Mouse (Mus musculus): ENCODE measurements around the gene Trub1.

Trub1 gene

GRCm38 (mm10) chr19:57452492-57453217 lies at the start of gene Trub1:
TSS of gene Trub1 (plus strand) at chr19:57452912.
- in situ Hi-C loops (cut with MboI; ENCODE audit: unreplicated experiment in 2 of 2), result loop anchor here (5.0 to 10.0 kb wide), 2 partner anchors 40 to 288 kb away; no protein-coding TSS in a partner anchor

GRCm38 (mm10) chr19:57403700-57404501 lies 48.8 kb upstream of the Trub1 start:
- in situ Hi-C loops (cut with MboI; ENCODE audit: unreplicated experiment in 2 of 2), result loop anchor here in 1 of 2 experiments (5.0 kb wide), 1 partner anchor 238 kb away; no protein-coding TSS in a partner anchor

- in situ Hi-C loops (cut with MboI; ENCODE audit: unreplicated experiment in 2 of 2), result loop anchor here in 1 of 2 experiments (5.0 kb wide), 1 partner anchor 238 kb away; no protein-coding TSS in a partner anchor
These were observed 48.2 kb upstream of the Trub1 start for GRCm38 (mm10) chr19:57404502-57404848.

GRCm38 (mm10) chr19:57407947-57408346 lies 44.8 kb upstream of the Trub1 start:
- in situ Hi-C loops (cut with MboI; ENCODE audit: unreplicated experiment in 2 of 2), result loop anchor here in 1 of 2 experiments (5.0 kb wide), 1 partner anchor 234 kb away; no protein-coding TSS in a partner anchor

DNA sequence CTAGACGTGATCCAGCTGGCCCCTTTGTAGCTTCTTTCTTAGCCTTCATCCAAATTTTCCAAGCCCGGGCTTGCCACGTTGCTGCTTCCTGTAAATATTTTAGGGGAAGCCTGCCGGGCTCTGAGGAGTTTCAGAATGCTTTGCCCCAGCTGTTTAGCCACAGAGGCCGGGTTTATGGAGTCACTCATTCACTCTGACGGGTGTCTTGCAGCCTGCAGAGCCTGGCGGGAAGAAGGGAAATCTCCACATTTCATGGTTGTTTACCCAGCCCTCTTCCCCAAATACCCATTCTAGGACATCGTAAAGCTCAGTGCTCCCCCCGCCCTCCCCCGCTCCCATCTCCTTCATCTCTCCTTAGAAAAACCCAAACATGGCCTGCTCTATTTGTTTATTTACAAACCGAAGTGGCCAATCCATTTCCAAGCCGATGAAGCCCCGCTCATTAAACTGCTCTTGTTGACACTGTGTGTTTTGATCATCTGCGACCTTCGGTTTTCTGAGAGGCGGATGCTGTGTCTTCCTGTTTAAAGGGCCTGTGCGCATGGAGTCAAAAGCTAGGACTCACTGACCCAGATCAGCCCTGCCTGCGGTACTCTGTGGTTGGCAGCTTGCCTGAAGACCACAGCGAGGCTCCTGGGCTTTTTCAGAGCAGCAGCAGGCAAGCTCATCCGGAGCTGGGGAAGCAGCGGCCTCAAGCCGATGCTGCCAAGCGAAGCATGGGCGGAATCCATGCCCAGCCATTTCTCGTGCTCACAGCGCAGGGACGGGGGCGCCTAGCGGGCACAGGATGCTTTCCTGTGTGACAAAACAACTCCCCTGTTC lies 41.1 kb upstream of the Trub1 start:
- in situ Hi-C loops (cut with MboI; ENCODE audit: unreplicated experiment in 2 of 2), result loop anchor here (5.0 kb wide), 1 partner anchor 41 kb away; the partner anchor contains the start of gene Trub1 (in 2 of the 2)

DNA sequence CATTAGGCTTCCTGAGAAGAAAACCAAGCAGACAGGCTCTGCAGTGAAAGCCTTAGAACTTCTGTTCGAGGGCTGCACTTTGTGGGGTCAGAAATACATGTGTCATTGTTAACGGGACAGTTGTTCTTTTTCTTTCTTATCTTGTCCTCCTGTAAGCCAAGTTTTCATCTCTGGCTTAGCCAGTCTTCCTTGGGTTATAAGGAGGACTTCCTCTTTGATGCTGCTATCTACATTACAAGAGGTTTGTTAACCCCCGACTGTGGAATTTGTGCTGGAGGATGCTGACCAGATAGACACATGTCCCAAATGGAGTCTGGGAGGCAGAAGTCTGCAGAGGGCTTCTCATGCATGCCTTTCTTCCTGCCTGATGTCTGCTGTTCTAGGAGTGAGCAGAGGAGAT lies 39.5 kb upstream of the Trub1 start:
- in situ Hi-C loops (cut with MboI; ENCODE audit: unreplicated experiment in 2 of 2), result loop anchor here (5.0 kb wide), 1 partner anchor 39 kb away; the partner anchor contains the start of gene Trub1 (in 2 of the 2)

DNA sequence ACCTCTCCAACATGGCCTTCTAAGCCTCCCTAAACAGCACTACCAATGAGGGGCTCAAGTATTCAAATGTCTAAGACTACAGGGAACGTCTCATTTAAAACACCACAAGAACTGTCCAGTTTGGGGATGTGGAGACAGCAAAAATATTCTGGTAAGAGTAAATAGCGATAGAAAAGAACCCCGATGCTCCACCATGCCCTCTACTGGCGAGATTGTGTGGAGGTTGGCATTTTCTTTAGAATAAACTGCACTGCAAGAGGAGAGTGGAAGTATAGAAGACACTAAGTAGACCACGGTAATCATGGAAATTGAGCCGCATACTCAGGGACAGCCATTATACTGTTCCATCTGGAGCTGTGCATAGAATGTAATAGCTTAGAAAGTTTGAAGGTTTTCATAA lies 38.8 kb upstream of the Trub1 start:
- in situ Hi-C loops (cut with MboI; ENCODE audit: unreplicated experiment in 2 of 2), result loop anchor here (5.0 kb wide), 1 partner anchor 38 kb away; the partner anchor contains the start of gene Trub1 (in 2 of the 2)

GRCm38 (mm10) chr19:57415031-57415807 lies 37.5 kb upstream of the Trub1 start:
- in situ Hi-C loops (cut with MboI; ENCODE audit: unreplicated experiment in 2 of 2), result no loop called here

DNA sequence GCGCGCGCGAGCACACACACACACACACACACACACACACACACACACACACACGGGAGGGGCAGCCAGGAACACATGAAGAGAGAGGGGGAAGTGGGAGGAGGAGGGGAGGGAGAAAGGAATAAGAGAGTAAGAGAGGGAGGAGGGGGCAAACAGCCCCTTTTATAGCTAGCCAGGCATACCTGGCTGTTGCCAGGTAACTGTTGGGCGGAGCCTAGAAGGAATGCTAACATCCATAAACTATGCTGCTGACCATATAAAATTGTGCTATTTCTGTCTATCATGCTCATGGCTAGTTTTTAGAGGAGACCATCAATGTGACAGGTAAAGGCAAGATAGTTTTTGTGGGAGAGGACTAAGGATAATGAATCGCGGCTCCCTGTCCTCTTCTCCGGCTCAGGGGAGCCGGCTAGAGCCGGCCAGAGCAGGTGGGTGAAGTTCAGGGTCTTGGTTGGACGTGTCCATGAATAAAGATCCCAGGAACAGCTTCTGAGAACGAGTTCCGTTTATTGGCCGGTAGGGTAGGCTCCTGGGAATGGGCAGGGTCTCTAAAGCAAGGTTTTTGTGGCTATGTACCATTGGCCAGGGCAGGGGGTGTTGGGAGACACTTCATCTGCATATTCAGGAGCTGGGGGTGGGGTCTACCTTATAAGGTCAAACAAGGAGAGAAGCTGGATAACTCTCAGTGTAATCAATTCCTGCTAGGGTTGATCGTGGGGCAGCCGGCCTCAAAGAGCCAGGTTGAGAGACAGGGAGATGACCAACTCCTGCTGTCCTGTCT lies 34.7 kb upstream of the Trub1 start:
- in situ Hi-C loops (cut with MboI; ENCODE audit: unreplicated experiment in 2 of 2), result no loop called here

- in situ Hi-C loops (cut with MboI; ENCODE audit: unreplicated experiment in 2 of 2), result no loop called here
These were observed 29.3 kb upstream of the Trub1 start for GRCm38 (mm10) chr19:57423402-57423801.

DNA sequence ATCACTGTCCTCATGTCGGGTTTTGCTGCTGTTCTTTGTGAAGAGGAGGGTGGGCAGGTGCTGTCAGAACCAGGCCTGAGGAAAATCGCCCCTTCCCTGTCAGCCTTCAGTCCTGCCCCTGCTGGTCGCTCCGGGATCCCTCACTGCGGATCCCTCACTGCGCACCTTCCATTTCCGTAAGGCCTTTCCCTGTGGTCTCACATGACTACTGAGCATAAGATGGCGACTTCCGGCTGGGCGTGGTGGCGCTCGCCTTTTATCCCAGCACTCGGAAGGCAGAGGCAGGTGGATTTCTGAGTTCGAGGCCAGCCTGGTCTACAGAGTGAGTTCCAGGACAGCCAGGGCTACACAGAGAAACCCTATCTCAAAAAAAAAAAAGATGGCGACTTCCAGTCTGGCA lies 27.4 kb upstream of the Trub1 start:
- in situ Hi-C loops (cut with MboI; ENCODE audit: unreplicated experiment in 2 of 2), result no loop called here

GRCm38 (mm10) chr19:57426841-57427240 lies 25.9 kb upstream of the Trub1 start:
- in situ Hi-C loops (cut with MboI; ENCODE audit: unreplicated experiment in 2 of 2), result no loop called here

DNA sequence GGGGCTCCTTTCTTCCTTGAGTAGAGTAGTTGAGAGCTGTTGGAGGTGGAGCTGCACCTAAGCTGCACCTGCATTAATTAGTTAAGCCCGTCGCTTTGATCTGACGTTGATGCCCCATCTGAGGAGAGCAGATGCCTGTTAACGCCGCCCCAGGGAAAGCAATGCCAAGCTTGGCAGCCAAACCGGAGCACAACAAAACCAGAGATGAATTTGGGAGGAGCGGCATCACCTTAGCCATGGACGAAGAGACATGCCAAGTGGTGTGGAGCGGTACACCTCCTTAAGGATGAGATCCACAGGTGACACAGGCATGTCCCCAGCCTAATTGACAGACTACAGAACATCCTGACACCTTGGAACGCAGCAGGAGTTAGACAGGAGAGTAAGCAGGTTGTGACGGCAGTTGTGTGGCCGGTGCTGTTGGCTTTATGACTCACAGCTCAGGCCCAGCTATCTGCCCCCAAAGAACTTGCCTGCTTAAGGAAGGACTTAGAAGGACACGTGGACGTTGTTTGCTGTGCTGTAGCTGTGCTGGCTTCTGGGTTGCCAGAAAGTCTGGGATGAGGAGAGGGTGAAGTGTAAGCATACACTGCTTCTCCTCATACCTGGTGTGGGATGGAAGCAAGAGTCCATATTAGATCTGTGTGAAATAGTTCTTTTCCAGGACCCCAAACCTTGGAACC lies 24.8 kb upstream of the Trub1 start:
- in situ Hi-C loops (cut with MboI; ENCODE audit: unreplicated experiment in 2 of 2), result no loop called here

DNA sequence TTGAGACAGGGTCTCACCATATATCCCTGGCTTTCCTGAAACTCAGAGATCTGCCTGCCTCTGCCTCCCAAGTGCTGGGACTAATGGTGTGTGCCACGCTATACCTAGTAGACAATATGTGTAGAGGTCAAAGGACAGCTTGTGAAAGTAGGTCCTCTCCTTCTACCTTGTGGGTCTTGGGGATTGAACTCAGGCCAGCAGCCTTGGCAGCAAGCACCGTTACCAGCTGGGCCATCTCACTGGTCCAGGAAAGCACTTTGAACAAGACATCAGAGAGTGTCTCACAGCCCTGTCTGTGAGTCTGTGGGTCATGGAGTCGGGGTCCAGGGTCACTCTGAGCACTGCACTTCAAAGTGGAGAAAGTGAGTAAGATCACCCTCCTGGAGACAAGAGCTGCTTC lies 24.1 kb upstream of the Trub1 start:
- in situ Hi-C loops (cut with MboI; ENCODE audit: unreplicated experiment in 2 of 2), result no loop called here

DNA sequence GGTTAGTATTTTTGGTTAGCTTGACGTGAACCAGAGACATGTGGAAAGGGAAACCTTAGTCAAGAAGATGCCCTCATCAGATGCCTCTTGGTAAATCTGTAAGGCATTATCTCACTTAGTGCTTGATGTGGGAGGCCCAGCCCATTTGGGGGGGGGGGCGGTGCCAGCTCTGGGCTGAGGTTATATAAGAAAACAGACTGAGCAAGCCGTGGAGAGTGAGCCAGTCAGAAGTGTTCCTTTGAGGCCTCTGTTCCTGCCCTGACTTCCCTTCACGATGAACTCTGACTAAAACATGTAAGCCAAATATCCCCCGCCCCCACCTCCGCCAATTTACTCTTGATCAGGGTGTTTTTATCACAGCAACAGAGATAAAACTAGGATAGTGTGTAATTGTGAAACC lies 22.8 kb upstream of the Trub1 start:
- in situ Hi-C loops (cut with MboI; ENCODE audit: unreplicated experiment in 2 of 2), result no loop called here

DNA sequence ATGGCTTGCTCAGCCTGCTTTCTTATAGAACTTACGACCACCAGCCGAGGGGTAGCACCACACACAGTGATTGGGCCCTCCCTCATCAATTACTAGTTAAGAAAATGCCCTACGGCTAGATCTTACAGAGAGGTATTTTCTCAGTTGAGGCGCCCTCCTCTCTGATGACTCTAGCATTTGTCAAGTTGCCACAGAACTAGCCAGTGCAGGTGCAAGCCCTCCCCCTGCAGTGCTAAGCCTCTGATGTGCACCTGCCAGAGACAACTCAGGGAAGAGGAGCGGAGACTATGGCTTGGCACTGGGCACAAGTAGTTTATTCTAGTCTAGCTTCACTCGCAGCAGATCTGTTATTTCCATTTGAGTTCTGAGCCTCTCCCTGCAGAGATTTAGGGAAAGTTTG lies 21.2 kb upstream of the Trub1 start:
- in situ Hi-C loops (cut with MboI; ENCODE audit: unreplicated experiment in 2 of 2), result no loop called here

- in situ Hi-C loops (cut with MboI; ENCODE audit: unreplicated experiment in 2 of 2), result no loop called here
These were observed 18.7 kb upstream of the Trub1 start for GRCm38 (mm10) chr19:57434024-57434423.

GRCm38 (mm10) chr19:57436586-57437021 lies 16.1 kb upstream of the Trub1 start:
- in situ Hi-C loops (cut with MboI; ENCODE audit: unreplicated experiment in 2 of 2), result no loop called here
